Mouse (Mus musculus) left cerebral cortex, adult 9 months (tissue): ENCODE data around the gene Shroom3.
A peak's percentile ranks its signal among the peaks of the same experiment; 100 is the strongest.
"Not testable (repeated sequence)": the region's sequence is repeated elsewhere in the genome, so short reads cannot be mapped to it uniquely, and the experiment has no call there.

Experiments used
- DNase-seq, 2 experiments: peaks; one replicate each; pipeline ENCODE4 v3.0.0; 2022; ENCODE audit warnings: low spot score in 2 of 2

The Shroom3 gene

DNA sequence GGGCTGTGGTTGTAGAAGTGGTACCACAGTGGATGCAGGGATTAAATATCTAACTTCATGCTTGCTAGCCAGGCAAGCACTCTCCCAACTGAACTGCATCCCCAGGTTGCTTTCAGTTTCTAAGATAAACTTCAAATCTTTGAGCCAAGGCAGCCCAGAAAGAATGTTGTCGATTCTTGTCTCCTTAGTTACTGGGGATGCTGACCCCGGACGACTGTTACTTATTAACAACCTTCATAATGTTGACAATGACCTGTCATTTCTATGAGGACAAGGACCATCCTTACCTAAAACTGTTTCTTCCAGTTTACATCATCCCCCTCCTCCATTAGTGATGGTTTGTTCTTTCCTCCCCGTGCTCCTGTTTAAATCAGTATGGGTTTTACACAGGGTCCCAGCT is 210.0 kb downstream of the Shroom3 start:
- DNase-seq, result no peak

- no peak for DNase-seq
These were observed 210.5 kb downstream of the Shroom3 start for GRCm38 (mm10) chr5:92893711-92894110.

GRCm38 (mm10) chr5:92895877-92896276 is 212.6 kb downstream of the Shroom3 start:
- DNase-seq, result no peak

- no peak for DNase-seq
These were observed 213.6 kb downstream of the Shroom3 start for GRCm38 (mm10) chr5:92896725-92897280.

DNA sequence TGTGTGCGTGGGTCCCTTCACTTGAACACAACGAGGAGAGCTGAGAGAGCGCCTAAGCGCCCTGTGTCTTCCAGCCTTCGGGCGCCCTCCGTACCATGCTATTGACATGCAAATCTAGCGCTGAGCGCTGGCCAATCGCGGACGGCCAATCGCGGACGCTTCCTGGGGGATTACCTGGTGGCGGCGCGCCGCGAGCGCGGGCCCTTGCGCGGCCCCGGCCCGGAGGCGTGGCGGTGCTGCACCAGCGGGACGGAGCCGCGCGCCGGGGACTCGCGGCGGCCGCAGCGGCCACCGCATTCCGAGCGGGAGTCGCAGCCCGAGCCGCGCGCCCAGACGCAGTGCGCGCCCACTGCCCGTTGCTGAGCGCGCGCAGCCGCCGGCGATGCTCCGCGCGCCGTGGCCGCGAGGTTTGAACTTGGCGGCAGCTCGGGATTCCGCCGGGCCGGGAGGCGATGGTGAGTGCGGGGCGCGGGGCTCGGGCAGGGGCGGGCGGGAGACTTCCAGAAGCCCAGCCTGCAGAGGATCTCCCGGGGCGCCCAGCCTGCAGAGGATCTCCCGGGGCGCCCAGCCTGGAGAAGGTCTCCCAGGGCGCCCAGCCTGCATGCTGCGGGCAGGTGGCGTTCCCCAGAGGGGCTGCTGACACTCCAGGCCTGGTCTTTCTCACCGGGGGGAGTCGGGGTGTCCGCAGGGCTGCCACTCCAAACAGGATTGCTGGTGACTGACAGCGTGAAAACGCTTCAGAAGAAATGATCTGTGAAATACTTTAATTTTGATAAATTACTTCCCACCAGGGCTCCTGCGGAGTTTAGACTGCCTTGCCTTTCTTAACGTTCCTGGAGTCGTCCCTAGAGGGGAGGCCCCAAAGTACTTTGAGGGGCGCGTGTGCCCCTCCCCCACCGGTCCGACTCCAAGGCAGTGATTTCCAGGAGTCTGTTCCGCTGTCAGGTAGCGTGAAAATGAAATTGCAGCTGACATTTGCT is 214.8 kb downstream of the Shroom3 start:
- DNase-seq, result peak in 1 of 2 experiments; percentile 59

DNA sequence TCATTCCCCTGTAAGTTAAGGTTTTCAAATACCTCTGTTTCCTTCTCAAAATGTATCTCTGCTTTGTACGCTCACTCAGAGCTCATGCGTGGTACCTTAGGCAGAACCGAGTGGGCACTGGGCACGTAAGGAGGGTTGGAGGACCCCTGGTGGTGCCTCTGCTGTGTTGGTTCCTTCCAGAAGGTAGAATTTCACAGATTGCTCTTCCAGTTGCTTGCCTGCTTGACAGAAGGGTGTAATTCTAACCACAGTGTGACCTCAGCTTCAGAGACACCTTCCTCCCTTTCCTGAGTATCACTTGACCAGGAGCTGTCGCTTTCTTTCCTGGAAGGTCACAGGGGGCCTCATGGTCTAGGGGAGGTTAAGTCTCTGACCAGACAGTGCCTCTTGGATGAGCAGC is 217.2 kb downstream of the Shroom3 start:
- DNase-seq, result no peak

GRCm38 (mm10) chr5:92901870-92902269 is 218.6 kb downstream of the Shroom3 start:
- no peak for DNase-seq

GRCm38 (mm10) chr5:92905146-92905545 is 221.9 kb downstream of the Shroom3 start:
- no peak for DNase-seq

- DNase-seq, result peak; percentile 14 to 28
These were observed 222.4 kb downstream of the Shroom3 start for GRCm38 (mm10) chr5:92905594-92906008.

DNA sequence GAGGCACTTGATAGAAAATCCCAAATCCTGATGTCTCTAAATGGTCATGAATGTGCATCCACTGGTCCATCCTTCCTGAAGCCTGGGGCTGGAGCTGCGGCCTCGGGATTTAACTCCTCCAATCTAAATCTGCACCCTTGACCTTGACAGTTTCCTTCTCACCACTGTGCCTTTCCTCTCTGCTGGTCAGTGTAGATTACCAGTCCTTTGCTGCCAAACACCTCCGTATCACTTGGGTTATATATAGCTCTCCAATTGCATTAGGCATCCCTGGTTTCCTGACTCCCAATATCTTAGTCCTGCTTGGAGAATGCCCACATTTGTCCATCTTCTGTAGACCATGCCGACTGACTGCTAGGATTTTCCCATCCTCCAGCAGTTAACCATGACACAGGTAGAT is 225.0 kb downstream of the Shroom3 start:
- no peak for DNase-seq

- DNase-seq, result no peak
These were observed 227.6 kb downstream of the Shroom3 start for GRCm38 (mm10) chr5:92910838-92911237.

DNA sequence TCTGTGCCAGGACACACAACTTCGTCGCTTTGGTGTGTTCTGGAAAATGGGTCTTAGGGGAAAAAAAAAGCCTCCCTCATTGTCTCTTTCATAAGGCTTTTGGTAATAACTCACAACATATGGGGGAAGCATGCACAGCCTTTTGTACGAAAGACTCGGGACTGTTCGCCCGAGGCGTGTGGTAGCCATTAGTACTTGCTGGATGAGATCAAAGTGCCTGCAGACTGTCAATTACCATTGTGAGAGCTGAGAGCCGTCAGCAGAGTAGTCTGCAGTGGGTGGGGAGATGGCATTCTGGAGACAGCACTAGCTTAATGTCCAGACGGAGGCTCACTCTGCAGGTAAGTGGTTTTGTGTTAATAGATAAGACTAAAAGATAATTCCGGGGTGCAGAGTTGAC is 232.2 kb downstream of the Shroom3 start:
- no peak for DNase-seq

DNA sequence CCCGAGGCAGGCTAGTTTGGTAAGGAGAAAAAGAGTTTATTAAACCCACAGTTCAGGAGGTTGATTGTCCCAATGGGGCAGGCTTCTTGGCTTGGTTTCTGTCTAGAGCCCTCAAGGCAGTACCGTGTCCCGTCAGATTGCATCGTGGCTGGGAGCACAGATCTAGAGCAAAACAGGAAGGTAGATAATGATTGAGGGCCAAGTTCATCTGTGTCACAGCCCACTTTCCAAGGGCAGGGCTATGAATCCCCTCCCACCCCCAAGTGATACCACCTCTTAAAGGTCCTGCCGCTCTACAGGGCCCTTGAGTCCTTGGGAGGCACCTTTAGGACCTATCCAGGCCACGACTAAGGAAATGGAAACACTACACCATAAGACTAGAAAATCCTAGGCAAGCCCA is 234.5 kb downstream of the Shroom3 start:
- DNase-seq, result no peak

DNA sequence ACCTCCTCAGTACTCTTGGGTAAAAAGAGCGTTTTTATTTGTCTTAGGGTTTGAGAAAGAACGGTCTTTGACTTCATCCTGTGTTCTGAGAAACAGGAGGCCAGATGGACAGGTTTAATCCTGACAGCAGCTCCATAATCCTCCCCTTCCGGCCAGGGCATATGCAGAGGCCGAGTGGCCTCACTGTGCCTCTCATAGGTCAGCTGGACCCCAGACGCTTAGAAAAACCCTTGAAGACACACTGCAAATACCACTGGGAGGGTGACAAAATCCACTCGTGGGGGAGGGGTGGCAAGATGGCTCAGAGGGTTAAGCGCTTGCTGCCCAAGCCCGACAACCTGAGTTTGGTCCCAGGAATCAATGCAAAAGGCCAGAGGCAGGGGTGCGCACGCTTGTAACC is 234.9 kb downstream of the Shroom3 start:
- no peak for DNase-seq

DNA sequence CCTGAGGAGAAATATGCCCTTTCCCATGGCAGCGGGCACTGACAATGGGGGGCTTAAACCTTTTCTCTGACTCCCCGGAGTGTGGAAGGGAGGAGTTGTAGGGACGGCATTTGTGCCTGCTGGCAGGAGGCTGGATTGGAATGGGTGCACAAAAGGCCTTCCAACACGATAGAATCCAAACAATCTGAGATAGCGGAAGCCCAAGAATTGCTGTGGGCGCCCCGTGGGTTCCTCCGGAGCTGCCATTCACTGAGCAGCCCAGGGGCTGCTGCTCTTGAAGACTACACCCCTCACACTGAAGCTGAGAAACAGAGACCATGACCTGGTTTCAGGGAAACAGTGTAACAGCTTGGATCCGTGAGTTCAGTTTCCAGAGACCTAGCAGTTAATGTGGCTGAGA is 235.6 kb downstream of the Shroom3 start:
- DNase-seq, result no peak

- DNase-seq, result no peak
These were observed 236.2 kb downstream of the Shroom3 start for GRCm38 (mm10) chr5:92919390-92919789.

DNA sequence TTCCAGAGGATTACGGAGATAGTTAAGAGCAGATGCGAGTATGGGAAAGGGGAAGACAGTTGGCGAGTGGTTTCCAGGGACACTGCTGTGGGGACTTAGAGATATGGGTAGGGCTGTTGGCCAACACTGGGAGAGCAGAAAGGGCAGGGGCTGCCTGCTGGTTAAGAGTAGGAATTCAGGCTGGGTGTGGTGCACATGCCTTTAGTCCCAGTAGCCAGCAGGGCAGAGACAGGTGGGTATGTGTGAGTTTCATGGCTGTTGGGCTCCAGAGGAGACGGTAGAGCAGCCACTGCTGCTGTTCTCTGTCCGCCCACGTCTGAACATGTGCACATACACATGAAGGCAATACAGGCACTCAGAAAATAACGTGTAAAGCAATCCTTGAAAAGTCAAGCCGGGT is 237.7 kb downstream of the Shroom3 start:
- DNase-seq, result no peak

- no peak for DNase-seq
These were observed 238.5 kb downstream of the Shroom3 start for GRCm38 (mm10) chr5:92921728-92922127.

- DNase-seq, result not testable (repeated sequence)
These were observed 239.7 kb downstream of the Shroom3 start for GRCm38 (mm10) chr5:92922981-92923380.

- no peak for DNase-seq
These were observed 241.7 kb downstream of the Shroom3 start for GRCm38 (mm10) chr5:92924851-92925477.

DNA sequence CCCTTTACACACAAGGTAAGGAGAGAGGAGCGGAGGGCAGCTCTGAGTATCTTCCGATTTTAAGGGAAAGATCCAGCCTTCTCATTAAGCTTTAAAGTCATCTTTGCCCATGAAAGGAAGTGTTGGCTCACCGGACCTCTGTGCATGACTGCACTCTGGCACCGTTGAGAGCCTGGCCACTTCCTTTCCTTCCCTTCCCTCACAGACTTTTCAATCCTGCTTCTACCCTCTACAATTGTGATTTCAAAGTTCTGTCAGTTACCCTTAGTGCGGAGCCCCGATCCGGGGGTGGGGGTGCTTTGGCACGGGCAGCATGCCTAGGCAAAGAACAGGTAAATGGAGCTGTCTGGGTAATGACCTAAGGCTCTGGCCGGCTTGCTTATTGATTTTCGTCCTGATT is 244.4 kb downstream of the Shroom3 start:
- no peak for DNase-seq

DNA sequence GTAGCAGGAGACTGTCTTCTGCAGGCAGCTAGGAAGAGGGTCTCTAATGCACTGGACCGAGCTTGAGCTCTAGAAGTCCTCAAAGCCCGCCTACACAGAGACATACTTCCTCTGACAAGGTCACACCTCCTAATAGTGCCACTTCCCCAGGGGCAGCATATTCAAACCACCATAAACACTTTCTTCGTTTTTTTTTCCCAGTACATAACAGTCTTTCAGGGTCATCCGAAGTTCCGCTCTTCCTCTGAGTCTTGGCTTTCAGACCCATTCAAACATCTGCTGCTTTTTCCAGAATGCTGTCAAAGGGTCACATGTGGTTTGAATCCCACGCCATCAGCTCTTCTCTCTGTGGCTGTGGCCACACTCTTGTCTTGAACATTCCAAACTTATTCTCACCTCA is 247.3 kb downstream of the Shroom3 start:
- no peak for DNase-seq

- no peak for DNase-seq
These were observed 248.1 kb downstream of the Shroom3 start for GRCm38 (mm10) chr5:92931298-92931697.
